Mouse (Mus musculus): ENCODE measurements around the gene Tnip1. TPM values are rescaled to one million over a fixed set of nuclear protein-coding genes. Genes with fewer than 3 reads are reported as not detected.

Tnip1 gene
- total and polyA plus RNA-seq, 3 experiments, result 8.1 to 19.7 TPM; not detected in 1

- H3K9ac ChIP-seq (ENCODE audit: control insufficient read depth, low read depth, low read length, poor library complexity, severe bottlenecking), result no peak overlapping the region
These were observed 59.4 kb downstream of the Tnip1 start for GRCm38 (mm10) chr11:54903339-54903738.

GRCm38 (mm10) chr11:54902333-54903323 lies 60.1 kb downstream of the Tnip1 start, which contains the start of gene Gpx3:
Gene Gpx3, plus strand, starts transcription at chr11:54902453.
- no peak for TF ChIP-seq EP300 (IDR thresholded peaks at IDR 0.05; ENCODE audit: low read depth in 1 of 2, low read length in 2 of 2)
- no peak for TF ChIP-seq UBTF (IDR thresholded peaks at IDR 0.05; ENCODE audit: borderline replicate concordance, insufficient read depth, low read depth, low read length)
- TF ChIP-seq MEF2A (IDR thresholded peaks at IDR 0.05; ENCODE audit: extremely low read depth, insufficient replicate concordance, low read depth, low read length, poor library complexity, severe bottlenecking), result no peak
- no peak for TF ChIP-seq ZMIZ1 (IDR thresholded peaks at IDR 0.05; ENCODE audit: low read depth, low read length)
- TF ChIP-seq RAD21 (IDR thresholded peaks at IDR 0.05; ENCODE audit: low read depth, low read length), result no peak
- no peak for TF ChIP-seq NRF1 (IDR thresholded peaks at IDR 0.05; ENCODE audit: insufficient read depth, low read depth, low read length, poor library complexity, severe bottlenecking)
- TF ChIP-seq ZNF384 (IDR thresholded peaks at IDR 0.05; ENCODE audit: low read depth, low read length), result no peak
- TF ChIP-seq MAZ (IDR thresholded peaks at IDR 0.05; ENCODE audit: low read depth, low read length), result no peak
- no peak for TF ChIP-seq GABPA (IDR thresholded peaks at IDR 0.05; ENCODE audit: low read depth, low read length)
- TF ChIP-seq MAFK (IDR thresholded peaks at IDR 0.05; ENCODE audit: borderline replicate concordance, low read depth, low read length), result no peak
- TF ChIP-seq TBP (IDR thresholded peaks at IDR 0.05; ENCODE audit: low read depth, low read length), result no peak
- TF ChIP-seq MXI1 (IDR thresholded peaks at IDR 0.05; ENCODE audit: low read depth, low read length), result no peak
- TF ChIP-seq CHD2 (IDR thresholded peaks at IDR 0.05; ENCODE audit: low read length), result no peak
- TF ChIP-seq RCOR1 (IDR thresholded peaks at IDR 0.05; ENCODE audit: low read depth, low read length), result no peak
- no peak for TF ChIP-seq SMC3 (IDR thresholded peaks at IDR 0.05; ENCODE audit: low read depth, low read length)
- DNase-seq (ENCODE audit: low read depth, low spot score), result no peak

More at GRCm38 (mm10) chr11:54903339-54903738, 59.4 kb downstream of the Tnip1 start:
- no peaks in the 10 kb centered on the region for H3K79me2 ChIP-seq (ENCODE audit: control insufficient read depth, insufficient read depth, low read length, poor library complexity)
- H3K27ac ChIP-seq (ENCODE audit: control insufficient read depth, low read depth, low read length), result no peak overlapping the region
- DNase-seq (ENCODE audit: low read depth, low spot score), result no peak
- H3K9me3 ChIP-seq (replicated peaks; ENCODE audit: insufficient read depth, low read length), result no peaks in the 10 kb centered on the region
- H3K27me3 ChIP-seq (ENCODE audit: control insufficient read depth in 1 of 2, insufficient read depth in 2 of 2, low read length in 2 of 2), result peaks cover 0 to 4% of the 10 kb centered on the region in 2 experiments; a peak in 1 of 4 replicates
- H3K4me3 ChIP-seq (ENCODE audit: control insufficient read depth in 1 of 2, insufficient read depth in 1 of 2, low read depth in 2 of 2, low read length in 2 of 2), result no peak overlapping the region
- peaks cover 0 to 5% of the 10 kb centered on the region in 2 experiments; a peak in 1 of 4 replicates for H3K36me3 ChIP-seq (ENCODE audit: control insufficient read depth in 1 of 2, insufficient read depth in 2 of 2, low read length in 2 of 2)
- peaks cover 2 to 7% of the 10 kb centered on the region in 2 experiments; a peak in 3 of 4 replicates for H3K4me1 ChIP-seq (ENCODE audit: control insufficient read depth in 1 of 2, insufficient read depth in 2 of 2, low read length in 2 of 2)
- TF ChIP-seq GABPA (IDR thresholded peaks at IDR 0.05; ENCODE audit: low read depth, low read length), result no peak
- no peak for TF ChIP-seq ZKSCAN1 (IDR thresholded peaks at IDR 0.05; ENCODE audit: low read depth, low read length)
- TF ChIP-seq MEF2A (IDR thresholded peaks at IDR 0.05; ENCODE audit: extremely low read depth, insufficient replicate concordance, low read depth, low read length, poor library complexity, severe bottlenecking), result no peak
- no peak for TF ChIP-seq MAFK (IDR thresholded peaks at IDR 0.05; ENCODE audit: borderline replicate concordance, low read depth, low read length)
- no peak for TF ChIP-seq ZNF384 (IDR thresholded peaks at IDR 0.05; ENCODE audit: low read depth, low read length)
- TF ChIP-seq TCF12 (IDR thresholded peaks at IDR 0.05; ENCODE audit: low read depth, low read length), result no peak
- no peak for TF ChIP-seq RAD21 (IDR thresholded peaks at IDR 0.05; ENCODE audit: low read depth, low read length)
- no peak for TF ChIP-seq SIN3A (IDR thresholded peaks at IDR 0.05; ENCODE audit: low read length)
- TF ChIP-seq E2F4 (IDR thresholded peaks at IDR 0.05; ENCODE audit: borderline replicate concordance, low read depth, low read length), result no peak
- TF ChIP-seq ELF1 (IDR thresholded peaks at IDR 0.05; ENCODE audit: low read depth, low read length), result no peak
- TF ChIP-seq MXI1 (IDR thresholded peaks at IDR 0.05; ENCODE audit: low read depth, low read length), result no peak
- TF ChIP-seq MYC (IDR thresholded peaks at IDR 0.05; ENCODE audit: low read depth, low read length), result no peak
- no peak for TF ChIP-seq GATA1 (IDR thresholded peaks at IDR 0.05; ENCODE audit: low read depth, low read length)
- no peak for TF ChIP-seq USF1 (IDR thresholded peaks at IDR 0.05; ENCODE audit: low read depth, low read length)
- no peak for TF ChIP-seq SMC3 (IDR thresholded peaks at IDR 0.05; ENCODE audit: low read depth, low read length)
- no peak for TF ChIP-seq POLR2AphosphoS5 (IDR thresholded peaks at IDR 0.05; ENCODE audit: borderline replicate concordance, low read depth, low read length)
- TF ChIP-seq CTCF (IDR thresholded peaks at IDR 0.05 in 2 of 3, conservative IDR thresholded peaks at IDR 0.05 in 1 of 3; ENCODE audit: control insufficient read depth in 1 of 3, insufficient read depth in 1 of 3, low read depth in 2 of 3, low read length in 3 of 3, poor library complexity in 1 of 3, severe bottlenecking in 1 of 3), result no peak

More at GRCm38 (mm10) chr11:54902333-54903323, 60.1 kb downstream of the Tnip1 start, which contains the start of gene Gpx3:
- no peak within 1 kb of the TSS for H3K9ac ChIP-seq (ENCODE audit: control insufficient read depth, low read depth, low read length, poor library complexity, severe bottlenecking)
- no peak within 1 kb of the TSS for H3K4me3 ChIP-seq (ENCODE audit: control insufficient read depth in 1 of 2, insufficient read depth in 1 of 2, low read depth in 2 of 2, low read length in 2 of 2)
- H3K27ac ChIP-seq (ENCODE audit: control insufficient read depth, low read depth, low read length), result no peak within 1 kb of the TSS
- peaks cover 0 to 5% of the 10 kb centered on the region in 2 experiments; a peak in 1 of 4 replicates for H3K36me3 ChIP-seq (ENCODE audit: control insufficient read depth in 1 of 2, insufficient read depth in 2 of 2, low read length in 2 of 2)
- H3K79me2 ChIP-seq (ENCODE audit: control insufficient read depth, insufficient read depth, low read length, poor library complexity), result no peaks in the 10 kb centered on the region
- H3K9me3 ChIP-seq (replicated peaks; ENCODE audit: insufficient read depth, low read length), result no peaks in the 10 kb centered on the region
- H3K27me3 ChIP-seq (ENCODE audit: control insufficient read depth in 1 of 2, insufficient read depth in 2 of 2, low read length in 2 of 2), result peaks cover 0 to 4% of the 10 kb centered on the region in 2 experiments; a peak in 1 of 4 replicates
- H3K4me1 ChIP-seq (ENCODE audit: control insufficient read depth in 1 of 2, insufficient read depth in 2 of 2, low read length in 2 of 2), result peaks cover 2 to 7% of the 10 kb centered on the region in 2 experiments; a peak in 3 of 4 replicates
